Mouse (Mus musculus) hindlimb bud, embryonic 11.5 days (tissue): ENCODE measurements around the gene Gm36210.

Experiments used
- DNase-seq: peaks from one replicate; pipeline ENCODE4 v3.0.0-alpha.2; 2012; ENCODE audit warnings: low read depth, low spot score; ENCODE audit errors: extremely low spot score

The Gm36210 gene

DNA sequence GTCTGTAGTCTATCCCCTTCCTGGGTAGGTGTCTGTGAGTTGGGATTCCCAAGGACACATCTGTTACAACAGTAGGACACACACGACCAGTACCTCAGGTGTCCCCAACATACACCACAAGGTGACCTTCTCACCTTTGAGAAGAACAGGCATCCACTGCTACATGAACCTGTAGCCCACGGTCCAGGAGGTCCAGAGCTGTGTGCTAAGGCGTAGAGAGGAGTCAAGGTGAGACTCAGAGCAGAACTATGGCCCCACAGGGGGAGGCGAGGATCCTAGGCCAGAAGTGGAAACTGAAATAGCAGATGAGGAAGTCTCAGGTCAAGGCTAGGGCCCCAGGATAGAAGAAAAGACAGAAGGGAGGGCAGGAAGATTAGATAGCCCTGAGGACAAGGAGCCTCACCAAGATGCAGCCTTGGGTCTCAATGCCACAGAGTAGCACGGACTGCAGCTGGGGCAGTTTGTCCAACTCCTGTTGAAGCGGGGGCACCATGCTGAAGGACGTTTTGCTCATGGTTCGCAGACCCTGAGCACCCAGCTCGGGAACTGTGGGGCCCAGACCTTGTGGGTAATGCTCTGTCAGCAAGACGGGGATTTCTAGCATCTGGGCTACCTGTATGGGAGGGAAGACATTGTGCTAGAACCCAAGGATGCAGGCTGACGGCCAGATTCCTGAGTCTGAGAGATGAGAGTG, 55.5 kb downstream of the Gm36210 start:
- no peak for DNase-seq

- no peak for DNase-seq
These were observed 56.9 kb downstream of the Gm36210 start for GRCm38 (mm10) chr7:4849372-4849771.
